Mouse (Mus musculus): ENCODE data around the gene Mob3c.

The Mob3c gene

GRCm38 (mm10) chr4:115882195-115882594 lies 54.3 kb downstream of the Mob3c start:
- no peak for DNase-seq

GRCm38 (mm10) chr4:115884022-115884421 lies 56.1 kb downstream of the Mob3c start, which contains the start of gene Kncn:
TSS of gene Kncn (plus strand) at chr4:115884400.
- no peak for DNase-seq

Measured in lung, postnatal 36 days (tissue).